Mouse (Mus musculus) neural tube, embryonic 11.5 days (tissue): ENCODE measurements around the gene Ubash3b. TPM values are rescaled to one million over a fixed set of nuclear protein-coding genes. Genes with fewer than 3 reads are reported as not detected.

ENCODE experiments used
- ATAC-seq: fragments of 200-750 bp; cut with Nextera tagmentation; 2 replicates; pipeline ENCODE4 v1.8.0; 2017; ENCODE audit warnings: moderate number of reproducible peaks, mild to moderate bottlenecking, moderate TSS enrichment, moderate library complexity; ENCODE audit not compliant: insufficient read depth, low FRiP score, low TSS enrichment
- DNase-seq: peaks from one replicate; pipeline ENCODE4 v3.0.0-alpha.2; 2015; ENCODE audit warnings: low spot score
- H3K27ac ChIP-seq: fragments of 300-500 bp; sonication (generic); 2 replicates; pipeline ENCODE4 v1.5.1; 2014; ENCODE audit warnings: low read depth, mild to moderate bottlenecking, low read length
- H3K27me3 ChIP-seq: fragments of 300-500 bp; sonication (generic); 2 replicates; pipeline ENCODE4 v1.6.1; 2014; ENCODE audit warnings: mild to moderate bottlenecking, low read length, mixed read lengths; ENCODE audit not compliant: control insufficient read depth, insufficient read depth
- H3K36me3 ChIP-seq: fragments of 300-500 bp; sonication (generic); 2 replicates; pipeline ENCODE4 v1.6.1; 2014; ENCODE audit warnings: mild to moderate bottlenecking, low read length, moderate library complexity, mixed read lengths; ENCODE audit not compliant: control insufficient read depth, insufficient read depth
- H3K4me1 ChIP-seq: fragments of 300-500 bp; sonication (generic); 2 replicates; pipeline ENCODE4 v1.6.1; 2014; ENCODE audit warnings: low read length, mixed read lengths; ENCODE audit not compliant: control insufficient read depth, insufficient read depth
- H3K4me2 ChIP-seq: fragments of 300-500 bp; sonication (generic); 2 replicates; pipeline ENCODE4 v1.6.1; 2014; ENCODE audit warnings: low read depth, mild to moderate bottlenecking, moderate library complexity
- H3K4me3 ChIP-seq: fragments of 300-500 bp; sonication (generic); 2 replicates; pipeline ENCODE4 v1.5.1; 2014; ENCODE audit warnings: low read depth, low read length
- H3K9ac ChIP-seq: fragments of 300-500 bp; sonication (generic); 2 replicates; pipeline ENCODE4 v1.6.1; 2014; ENCODE audit warnings: mild to moderate bottlenecking, low read length
- H3K9me3 ChIP-seq: fragments of 300-500 bp; sonication (generic); 2 replicates; pipeline ENCODE4 v1.6.1; 2016; ENCODE audit warnings: low read length; ENCODE audit not compliant: control insufficient read depth
- WGBS: fragments of 180-500 bp; shearing (Covaris S2); extraction: QIAGEN DNeasy Blood & Tissue Kit; methylation state at CpG from one replicate; pipeline ENCODE4 v1.1.7; 2014; 5-methylcytosine and 5-hydroxymethylcytosine counted together
- polyA plus RNA-seq: library from polyadenylated mRNA; unstranded; fragments of >200 nt; fragmentation: Nextera tagmentation; extraction: Ambion mirVana; gene quantifications from 2 replicates; pipeline ENCODE4 v1.2.1, GENCODE M21; 2014

The Ubash3b gene
- polyA plus RNA-seq, 1 experiment from 2014 or later: 14.4 TPM

GRCm38 (mm10) chr9:41031590-41032489 is 129.7 kb downstream of the Ubash3b start:
- ATAC-seq (no peak), DNase-seq (no peak)
- Histone ChIP-seq H3K9ac (no peak overlapping the region), H3K4me1 (no peaks in the 10 kb centered on the region), H3K9me3 (no peaks in the 10 kb centered on the region), H3K36me3 (no peaks in the 10 kb centered on the region), H3K4me3 (no peak overlapping the region), H3K4me2 (no peak overlapping the region), H3K27me3 (no peaks in the 10 kb centered on the region), H3K27ac (no peak overlapping the region)
- 50% methylated on average over 18 of the region's 18 CpGs for WGBS

- Histone ChIP-seq H3K4me3 (no peak overlapping the region), H3K27ac (no peak overlapping the region), H3K4me2 (no peak overlapping the region), H3K9ac (no peak overlapping the region), H3K27me3 (no peaks in the 10 kb centered on the region), H3K36me3 (no peaks in the 10 kb centered on the region), H3K4me1 (no peaks in the 10 kb centered on the region), H3K9me3 (no peaks in the 10 kb centered on the region)
- no peak for DNase-seq
- no peak for ATAC-seq
- WGBS: 79% methylated on average over 6 of the region's 6 CpGs
These were observed 131.7 kb downstream of the Ubash3b start for GRCm38 (mm10) chr9:41029827-41030226.

- peak; percentile 31; the same call in 1 of the 2 replicates for ATAC-seq
- H3K9ac ChIP-seq: no peak overlapping the region
- no peak overlapping the region for H3K4me3 ChIP-seq
- DNase-seq: peak; percentile 67
- no peak overlapping the region for H3K4me2 ChIP-seq
- H3K4me1 ChIP-seq: no peaks in the 10 kb centered on the region
- no peaks in the 10 kb centered on the region for H3K9me3 ChIP-seq
- H3K27ac ChIP-seq: no peak overlapping the region
- H3K36me3 ChIP-seq: no peaks in the 10 kb centered on the region
- H3K27me3 ChIP-seq: no peaks in the 10 kb centered on the region
- 46% methylated on average over 5 of the region's 5 CpGs for WGBS
These were observed 133.0 kb downstream of the Ubash3b start for GRCm38 (mm10) chr9:41028470-41028869.

- no peak overlapping the region for H3K27ac ChIP-seq
- no peaks in the 10 kb centered on the region for H3K27me3 ChIP-seq
- no peaks in the 10 kb centered on the region for H3K4me1 ChIP-seq
- no peak overlapping the region for H3K4me2 ChIP-seq
- no peak for ATAC-seq
- H3K4me3 ChIP-seq: no peak overlapping the region
- no peaks in the 10 kb centered on the region for H3K9me3 ChIP-seq
- 73% methylated on average over 3 of the region's 3 CpGs for WGBS
- DNase-seq: no peak
- H3K36me3 ChIP-seq: no peaks in the 10 kb centered on the region
- no peak overlapping the region for H3K9ac ChIP-seq
These were observed 139.8 kb downstream of the Ubash3b start for GRCm38 (mm10) chr9:41021690-41022089.

GRCm38 (mm10) chr9:41020486-41020885 is 141.0 kb downstream of the Ubash3b start:
- no peak for ATAC-seq
- Histone ChIP-seq H3K4me2 (no peak overlapping the region), H3K27me3 (no peaks in the 10 kb centered on the region), H3K4me3 (no peak overlapping the region), H3K4me1 (no peaks in the 10 kb centered on the region), H3K9me3 (no peaks in the 10 kb centered on the region), H3K9ac (no peak overlapping the region), H3K36me3 (no peaks in the 10 kb centered on the region), H3K27ac (no peak overlapping the region)
- DNase-seq: no peak
- WGBS: 87% methylated on average over 3 of the region's 3 CpGs

GRCm38 (mm10) chr9:41014512-41014911 is 147.0 kb downstream of the Ubash3b start:
- Histone ChIP-seq H3K27me3 (no peaks in the 10 kb centered on the region), H3K4me3 (no peak overlapping the region), H3K36me3 (no peaks in the 10 kb centered on the region), H3K4me1 (peaks cover 8% of the 10 kb centered on the region; the same call in 1 of the 2 replicates), H3K9ac (no peak overlapping the region), H3K27ac (no peak overlapping the region), H3K4me2 (no peak overlapping the region), H3K9me3 (no peaks in the 10 kb centered on the region)
- 53% methylated on average over 4 of the region's 4 CpGs for WGBS
- ATAC-seq (no peak), DNase-seq (no peak)

GRCm38 (mm10) chr9:41012456-41012855 is 149.0 kb downstream of the Ubash3b start:
- H3K4me2 ChIP-seq: no peak overlapping the region
- H3K4me1 ChIP-seq: peaks cover 8% of the 10 kb centered on the region; the same call in 1 of the 2 replicates
- ATAC-seq (peak; percentile 63; the same call in 1 of the 2 replicates), DNase-seq (peak; percentile 30)
- H3K9me3 ChIP-seq: no peaks in the 10 kb centered on the region
- no peaks in the 10 kb centered on the region for H3K27me3 ChIP-seq
- 54% methylated on average over 5 of the region's 5 CpGs for WGBS
- H3K4me3 ChIP-seq: no peak overlapping the region
- H3K27ac ChIP-seq: peak overlapping the region; percentile 92
- no peak overlapping the region for H3K9ac ChIP-seq
- no peaks in the 10 kb centered on the region for H3K36me3 ChIP-seq

GRCm38 (mm10) chr9:41011512-41012436 is 149.7 kb downstream of the Ubash3b start:
- Histone ChIP-seq H3K27ac (peak overlapping the region; percentile 92), H3K36me3 (no peaks in the 10 kb centered on the region), H3K4me1 (peaks cover 8% of the 10 kb centered on the region; the same call in 1 of the 2 replicates), H3K9me3 (no peaks in the 10 kb centered on the region), H3K4me3 (no peak overlapping the region), H3K27me3 (no peaks in the 10 kb centered on the region), H3K4me2 (peak overlapping the region; percentile 24; the same call in 1 of the 2 replicates), H3K9ac (no peak overlapping the region)
- peak; percentile 92 for ATAC-seq
- 50% methylated on average over 13 of the region's 13 CpGs for WGBS
- peak; percentile 66 for DNase-seq
